ENCODE assay signal across 20 mouse cellular contexts in the genomic region with DNA sequence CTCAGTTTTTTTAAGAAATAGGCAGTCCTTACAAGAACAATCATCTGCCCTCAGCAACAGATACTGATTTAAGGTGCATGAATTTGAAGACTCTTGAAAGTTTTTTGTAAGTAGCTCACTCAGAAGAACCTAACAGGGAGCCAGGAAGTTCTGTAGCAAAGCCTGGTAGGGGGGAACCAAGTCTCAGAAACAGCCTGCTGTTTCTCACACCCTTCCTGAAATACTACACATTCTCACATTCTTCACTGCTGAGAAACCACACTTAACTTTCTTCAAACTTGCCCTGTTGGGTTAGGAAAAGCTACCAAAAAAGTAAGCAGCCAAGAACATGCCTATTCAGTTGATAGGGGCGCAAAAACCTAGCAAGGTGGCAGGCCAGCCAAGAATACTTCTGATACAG.
"Had no signal": no experiment of that assay in that cellular context is flagged by ENCODE, and none has a peak within 500 bp of the region (broad histone marks: within the 10 kb centered on the region; RNA-seq: fewer than 3 reads in every experiment).

No protein-coding gene starts in this region.

- ATAC-seq: intestine, embryonic 16.5 days; liver, postnatal 0 days; midbrain, embryonic 15.5 days had no signal

- H3K4me3 ChIP-seq: limb, embryonic 12.5 days; limb, embryonic 15.5 days; midbrain, embryonic 12.5 days; midbrain, embryonic 15.5 days; neural tube, embryonic 12.5 days; neural tube, embryonic 15.5 days had no signal

- DNase-seq: kidney, adult 18-20 months; kidney, adult 9 months; kidney, postnatal 14 days; left cerebral cortex, postnatal 4 days; liver, postnatal 0 days; lung, postnatal 10 days; right cerebral cortex, adult 18-20 months; right cerebral cortex, postnatal 14 days; right cerebral cortex, postnatal 4 days had no signal

- H3K27ac ChIP-seq: limb, embryonic 12.5 days; limb, embryonic 15.5 days; liver, embryonic 14.5 days; macrophage; midbrain, embryonic 12.5 days; midbrain, embryonic 15.5 days; neural tube, embryonic 12.5 days; neural tube, embryonic 15.5 days; stomach, postnatal 0 days had no signal

- H3K36me3 ChIP-seq: limb, embryonic 12.5 days; limb, embryonic 15.5 days; midbrain, embryonic 12.5 days; midbrain, embryonic 15.5 days; neural tube, embryonic 12.5 days; neural tube, embryonic 15.5 days had no signal

- H3K27me3 ChIP-seq: limb, embryonic 12.5 days; limb, embryonic 15.5 days; midbrain, embryonic 12.5 days; midbrain, embryonic 15.5 days; neural tube, embryonic 12.5 days; neural tube, embryonic 15.5 days had no signal

- H3K9me3 ChIP-seq: limb, embryonic 12.5 days; limb, embryonic 15.5 days; midbrain, embryonic 12.5 days; midbrain, embryonic 15.5 days; neural tube, embryonic 12.5 days; neural tube, embryonic 15.5 days had no signal

- H3K4me2 ChIP-seq: limb, embryonic 12.5 days; limb, embryonic 15.5 days; liver, embryonic 11.5 days; midbrain, embryonic 12.5 days; midbrain, embryonic 15.5 days; neural tube, embryonic 12.5 days; neural tube, embryonic 15.5 days had no signal

- H3K9ac ChIP-seq: limb, embryonic 12.5 days; limb, embryonic 15.5 days; liver, embryonic 14.5 days; liver, postnatal 0 days; midbrain, embryonic 12.5 days; midbrain, embryonic 15.5 days; neural tube, embryonic 12.5 days; neural tube, embryonic 15.5 days had no signal
